Mouse (Mus musculus): ENCODE data around the gene She. TPM values are rescaled to one million over a fixed set of nuclear protein-coding genes. Genes with fewer than 3 reads are reported as not detected.
"Not testable (repeated sequence)": the region's sequence is repeated elsewhere in the genome, so short reads cannot be mapped to it uniquely, and the experiment has no call there.

The She gene
- polyA plus RNA-seq, 1 experiment = not detected

- Histone ChIP-seq H3ac (ENCODE audit: control insufficient read depth, insufficient read length, low read depth) (no peak overlapping the region), H3K79me3 (ENCODE audit: low read depth) (no peaks in the 10 kb centered on the region), H3K36me3 (ENCODE audit: control insufficient read depth, insufficient read depth) (no peaks in the 10 kb centered on the region), H3K27me3 (ENCODE audit: control insufficient read depth, insufficient read depth, insufficient read length) (no peaks in the 10 kb centered on the region), H3K79me2 (ENCODE audit: control insufficient read depth, insufficient read depth) (no peaks in the 10 kb centered on the region), H3K4me3 (ENCODE audit: insufficient read depth, poor library complexity, severe bottlenecking) (no peak overlapping the region)
- no peak for TF ChIP-seq FOSL1 (IDR thresholded peaks at IDR 0.05; ENCODE audit: insufficient read depth, low read length, poor library complexity, severe bottlenecking)
- no peak for TF ChIP-seq CEBPB (IDR thresholded peaks at IDR 0.05; ENCODE audit: low read depth)
- no peak for TF ChIP-seq USF1 (IDR thresholded peaks at IDR 0.05; ENCODE audit: low read depth)
- TF ChIP-seq CTCF (IDR thresholded peaks at IDR 0.05; ENCODE audit: control insufficient read depth, insufficient read depth, insufficient read length) = no peak
- TF ChIP-seq MAX (IDR thresholded peaks at IDR 0.05) = no peak
- no peak for TF ChIP-seq MYOD1 (IDR thresholded peaks at IDR 0.05; ENCODE audit: control insufficient read depth, insufficient read length, low read depth)
- TF ChIP-seq MYOG (IDR thresholded peaks at IDR 0.05; ENCODE audit: control insufficient read depth, extremely low read depth, insufficient read length) = no peak
Observed at GRCm38 (mm10) chr3:89859936-89860335, 28.8 kb downstream of the She start.

GRCm38 (mm10) chr3:89860343-89860742, 29.2 kb downstream of the She start:
- H3K79me2 ChIP-seq (ENCODE audit: control insufficient read depth, insufficient read depth) = no peaks in the 10 kb centered on the region
- H3K27me3 ChIP-seq (ENCODE audit: control insufficient read depth, insufficient read depth, insufficient read length) = no peaks in the 10 kb centered on the region
- H3K4me3 ChIP-seq (ENCODE audit: insufficient read depth, poor library complexity, severe bottlenecking) = no peak overlapping the region
- no peak for TF ChIP-seq CTCF (IDR thresholded peaks at IDR 0.05; ENCODE audit: control insufficient read depth, insufficient read depth, insufficient read length)
- TF ChIP-seq MAX (IDR thresholded peaks at IDR 0.05) = no peak
- no peak for TF ChIP-seq MYOG (IDR thresholded peaks at IDR 0.05; ENCODE audit: control insufficient read depth, extremely low read depth, insufficient read length)
- no peak for TF ChIP-seq USF1 (IDR thresholded peaks at IDR 0.05; ENCODE audit: low read depth)
- no peak for TF ChIP-seq CEBPB (IDR thresholded peaks at IDR 0.05; ENCODE audit: low read depth)
- TF ChIP-seq MYOD1 (IDR thresholded peaks at IDR 0.05; ENCODE audit: control insufficient read depth, insufficient read length, low read depth) = no peak
- TF ChIP-seq FOSL1 (IDR thresholded peaks at IDR 0.05; ENCODE audit: insufficient read depth, low read length, poor library complexity, severe bottlenecking) = no peak
- no peak overlapping the region for H3ac ChIP-seq (ENCODE audit: control insufficient read depth, insufficient read length, low read depth)
- H3K79me3 ChIP-seq (ENCODE audit: low read depth) = no peaks in the 10 kb centered on the region
- H3K36me3 ChIP-seq (ENCODE audit: control insufficient read depth, insufficient read depth) = no peaks in the 10 kb centered on the region

- H3K36me3 ChIP-seq (ENCODE audit: control insufficient read depth, insufficient read depth) = no peaks in the 10 kb centered on the region
- H3K79me3 ChIP-seq (ENCODE audit: low read depth) = no peaks in the 10 kb centered on the region
- no peaks in the 10 kb centered on the region for H3K27me3 ChIP-seq (ENCODE audit: control insufficient read depth, insufficient read depth, insufficient read length)
- H3ac ChIP-seq (ENCODE audit: control insufficient read depth, insufficient read length, low read depth) = no peak overlapping the region
- no peaks in the 10 kb centered on the region for H3K79me2 ChIP-seq (ENCODE audit: control insufficient read depth, insufficient read depth)
- H3K4me3 ChIP-seq (ENCODE audit: insufficient read depth, poor library complexity, severe bottlenecking) = no peak overlapping the region
- TF ChIP-seq FOSL1 (IDR thresholded peaks at IDR 0.05; ENCODE audit: insufficient read depth, low read length, poor library complexity, severe bottlenecking) (peak; percentile 98), MYOG (IDR thresholded peaks at IDR 0.05; ENCODE audit: control insufficient read depth, extremely low read depth, insufficient read length) (no peak), MAX (IDR thresholded peaks at IDR 0.05) (peak; percentile 50), MYOD1 (IDR thresholded peaks at IDR 0.05; ENCODE audit: control insufficient read depth, insufficient read length, low read depth) (peak; percentile 32), CTCF (IDR thresholded peaks at IDR 0.05; ENCODE audit: control insufficient read depth, insufficient read depth, insufficient read length) (no peak), CEBPB (IDR thresholded peaks at IDR 0.05; ENCODE audit: low read depth) (peak; percentile 97), USF1 (IDR thresholded peaks at IDR 0.05; ENCODE audit: low read depth) (no peak)
Observed at GRCm38 (mm10) chr3:89861070-89861469, 29.9 kb downstream of the She start.

GRCm38 (mm10) chr3:89862182-89862761, 31.1 kb downstream of the She start:
- TF ChIP-seq MYOG (IDR thresholded peaks at IDR 0.05; ENCODE audit: control insufficient read depth, extremely low read depth, insufficient read length) (no peak), USF1 (IDR thresholded peaks at IDR 0.05; ENCODE audit: low read depth) (no peak), MAX (IDR thresholded peaks at IDR 0.05) (no peak), CTCF (IDR thresholded peaks at IDR 0.05; ENCODE audit: control insufficient read depth, insufficient read depth, insufficient read length) (no peak), MYOD1 (IDR thresholded peaks at IDR 0.05; ENCODE audit: control insufficient read depth, insufficient read length, low read depth) (no peak), FOSL1 (IDR thresholded peaks at IDR 0.05; ENCODE audit: insufficient read depth, low read length, poor library complexity, severe bottlenecking) (no peak), CEBPB (IDR thresholded peaks at IDR 0.05; ENCODE audit: low read depth) (no peak)
- H3K4me3 ChIP-seq (ENCODE audit: insufficient read depth, poor library complexity, severe bottlenecking) = no peak overlapping the region

GRCm38 (mm10) chr3:89863276-89863675, 32.1 kb downstream of the She start:
- not testable (repeated sequence) for H3K4me3 ChIP-seq (ENCODE audit: insufficient read depth, poor library complexity, severe bottlenecking); H3K27me3 ChIP-seq (ENCODE audit: control insufficient read depth, insufficient read depth, insufficient read length); H3K36me3 ChIP-seq (ENCODE audit: control insufficient read depth, insufficient read depth); H3K79me3 ChIP-seq (ENCODE audit: low read depth); H3K79me2 ChIP-seq (ENCODE audit: control insufficient read depth, insufficient read depth); H3ac ChIP-seq (ENCODE audit: control insufficient read depth, insufficient read length, low read depth)

More at GRCm38 (mm10) chr3:89862182-89862761, 31.1 kb downstream of the She start:
- H3K36me3 ChIP-seq (ENCODE audit: control insufficient read depth, insufficient read depth) = no peaks in the 10 kb centered on the region
- no peak overlapping the region for H3ac ChIP-seq (ENCODE audit: control insufficient read depth, insufficient read length, low read depth)
- no peaks in the 10 kb centered on the region for H3K27me3 ChIP-seq (ENCODE audit: control insufficient read depth, insufficient read depth, insufficient read length)
- H3K79me2 ChIP-seq (ENCODE audit: control insufficient read depth, insufficient read depth) = no peaks in the 10 kb centered on the region
- H3K79me3 ChIP-seq (ENCODE audit: low read depth) = no peaks in the 10 kb centered on the region

Measured in C2C12 (cell line).